Mouse (Mus musculus): ENCODE results near the gene Stox1. TPM values are rescaled to one million over a fixed set of nuclear protein-coding genes. Genes with fewer than 3 reads are reported as not detected.
A peak's percentile ranks its signal among the peaks of the same experiment; 100 is the strongest.

Stox1 gene
- polyA plus RNA-seq, 1 experiment from 2014 or later: 3.2 TPM

DNA sequence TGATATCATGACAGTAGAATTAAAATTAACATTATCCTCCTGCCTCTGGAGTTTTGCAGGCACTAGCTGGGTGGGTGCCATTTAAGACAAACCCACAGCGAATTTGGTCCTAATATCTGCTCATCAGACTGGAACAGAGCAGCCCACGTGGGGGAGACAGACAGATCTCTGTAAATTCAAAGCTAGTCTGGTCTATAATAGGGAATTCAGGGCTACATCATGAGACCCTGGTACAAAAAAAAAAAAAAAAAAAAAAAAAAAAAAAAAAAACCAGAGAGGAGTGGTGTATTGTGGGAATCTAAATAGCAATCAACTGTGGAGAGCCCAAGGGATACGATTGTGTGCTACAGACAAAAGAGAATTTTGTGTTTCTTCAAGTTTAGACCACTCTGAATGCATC lies 33.7 kb downstream of the Stox1 start:
- no peak for DNase-seq (ENCODE audit: low spot score)
- Histone ChIP-seq H3K36me3 (no peaks in the 10 kb centered on the region), H3K27me3 (ENCODE audit: insufficient read depth, poor library complexity, severe bottlenecking) (peaks cover 22% of the 10 kb centered on the region), H3K27ac (no peak overlapping the region), H3K4me3 (no peak overlapping the region), H3K9me3 (no peaks in the 10 kb centered on the region), H3K4me1 (replicated peaks) (peaks cover 10% of the 10 kb centered on the region)
- 73% methylated on average over 3 of the region's 3 CpGs for WGBS

DNA sequence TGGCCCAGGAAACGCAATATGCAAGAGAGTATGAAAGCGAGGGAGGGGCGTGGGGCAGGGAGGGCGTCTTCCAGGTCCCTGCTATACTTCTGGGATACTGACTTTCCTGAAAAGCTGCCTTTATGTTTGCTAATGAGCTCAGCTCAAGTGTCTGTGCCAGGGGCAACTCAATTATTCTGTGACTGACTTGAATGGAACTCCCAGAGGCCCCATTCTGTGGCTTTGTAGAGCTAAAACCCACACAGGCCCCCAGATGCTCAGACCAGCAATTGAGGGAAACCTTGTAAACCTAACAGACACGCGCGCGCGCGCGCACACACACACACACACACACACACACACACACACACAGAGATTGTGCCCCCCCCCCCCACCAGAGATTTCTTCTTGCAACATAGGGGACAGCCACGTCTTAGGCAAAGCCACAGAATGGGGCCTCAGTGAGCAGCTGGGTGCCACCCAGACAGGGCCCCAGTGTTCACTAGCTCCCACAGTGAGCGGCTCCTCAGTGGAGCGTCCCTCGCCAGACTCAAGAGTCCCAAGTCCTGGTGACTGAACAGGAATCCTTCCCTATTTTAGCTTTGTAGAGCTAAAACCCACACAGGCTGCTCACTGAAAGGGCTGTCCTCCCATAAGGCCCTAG lies 38.8 kb downstream of the Stox1 start:
- Histone ChIP-seq H3K4me1 (replicated peaks) (peaks cover 28% of the 10 kb centered on the region), H3K9me3 (no peaks in the 10 kb centered on the region), H3K4me3 (peak overlapping the region; percentile 30), H3K27me3 (ENCODE audit: insufficient read depth, poor library complexity, severe bottlenecking) (peaks cover 62% of the 10 kb centered on the region), H3K27ac (peak overlapping the region; percentile 83), H3K36me3 (no peaks in the 10 kb centered on the region)
- DNase-seq (ENCODE audit: low spot score): peak; percentile 55
- WGBS: 30% methylated on average over 15 of the region's 15 CpGs

GRCm38 (mm10) chr10:62683043-62683442 lies 42.9 kb downstream of the Stox1 start:
- Histone ChIP-seq H3K4me3 (no peak overlapping the region), H3K27me3 (ENCODE audit: insufficient read depth, poor library complexity, severe bottlenecking) (peaks cover 45% of the 10 kb centered on the region), H3K4me1 (replicated peaks) (peaks cover 26% of the 10 kb centered on the region), H3K36me3 (no peaks in the 10 kb centered on the region), H3K9me3 (peaks cover 6% of the 10 kb centered on the region), H3K27ac (no peak overlapping the region)
- WGBS: 58% methylated on average over 5 of the region's 5 CpGs
- DNase-seq (ENCODE audit: low spot score): no peak

- Histone ChIP-seq H3K4me3 (no peak overlapping the region), H3K27ac (no peak overlapping the region), H3K9me3 (peaks cover 6% of the 10 kb centered on the region), H3K36me3 (no peaks in the 10 kb centered on the region), H3K27me3 (ENCODE audit: insufficient read depth, poor library complexity, severe bottlenecking) (peaks cover 25% of the 10 kb centered on the region), H3K4me1 (replicated peaks) (no peaks in the 10 kb centered on the region)
- no peak for DNase-seq (ENCODE audit: low spot score)
- WGBS: 77% methylated on average over 1 of the region's 1 CpGs
These were observed 46.1 kb downstream of the Stox1 start for GRCm38 (mm10) chr10:62679833-62680232.

- H3K27ac ChIP-seq: no peak overlapping the region
- H3K4me1 ChIP-seq (replicated peaks): no peaks in the 10 kb centered on the region
- H3K9me3 ChIP-seq: peaks cover 6% of the 10 kb centered on the region
- H3K27me3 ChIP-seq (ENCODE audit: insufficient read depth, poor library complexity, severe bottlenecking): peaks cover 2% of the 10 kb centered on the region
- H3K4me3 ChIP-seq: no peak overlapping the region
- no peaks in the 10 kb centered on the region for H3K36me3 ChIP-seq
- no peak for DNase-seq (ENCODE audit: low spot score)
- WGBS: 86% methylated on average over 5 of the region's 5 CpGs
These were observed 48.6 kb downstream of the Stox1 start for GRCm38 (mm10) chr10:62677329-62677728.

GRCm38 (mm10) chr10:62676196-62676595 lies 49.7 kb downstream of the Stox1 start:
- H3K27ac ChIP-seq: no peak overlapping the region; the same call in 1 of the 2 replicates
- H3K9me3 ChIP-seq: peaks cover 6% of the 10 kb centered on the region
- WGBS: 90% methylated on average over 6 of the region's 6 CpGs
- H3K36me3 ChIP-seq: no peaks in the 10 kb centered on the region
- no peaks in the 10 kb centered on the region; the same call in none of the 2 replicates for H3K27me3 ChIP-seq (ENCODE audit: insufficient read depth, poor library complexity, severe bottlenecking)
- H3K4me3 ChIP-seq: no peak overlapping the region
- no peak for DNase-seq (ENCODE audit: low spot score)
- H3K4me1 ChIP-seq (replicated peaks): no peaks in the 10 kb centered on the region

DNA sequence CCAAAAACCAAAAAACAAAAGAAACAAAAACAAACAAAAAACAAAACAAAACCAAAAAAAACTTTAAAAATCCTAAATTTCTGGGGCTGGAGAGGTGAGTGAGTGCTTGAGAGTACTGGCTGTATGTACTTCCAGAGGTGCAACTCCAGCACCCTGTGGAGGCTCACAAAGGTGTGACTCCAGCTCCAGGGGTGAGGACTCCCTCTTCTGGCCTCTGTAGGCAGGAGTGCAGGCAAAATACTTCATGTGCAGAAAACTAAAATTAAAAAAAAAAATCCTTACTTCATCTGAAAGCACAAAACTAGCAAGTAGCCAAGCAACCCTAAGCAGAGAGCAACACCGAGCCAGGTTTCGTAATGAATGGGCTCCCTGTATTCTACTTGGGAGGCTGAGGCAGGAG lies 53.6 kb downstream of the Stox1 start:
- H3K27me3 ChIP-seq (ENCODE audit: insufficient read depth, poor library complexity, severe bottlenecking): no peaks in the 10 kb centered on the region; the same call in 1 of the 2 replicates
- no peak overlapping the region for H3K4me3 ChIP-seq
- no peaks in the 10 kb centered on the region for H3K9me3 ChIP-seq
- no peaks in the 10 kb centered on the region for H3K4me1 ChIP-seq (replicated peaks)
- 92% methylated on average over 2 of the region's 2 CpGs for WGBS
- H3K36me3 ChIP-seq: no peaks in the 10 kb centered on the region
- H3K27ac ChIP-seq: no peak overlapping the region
- DNase-seq (ENCODE audit: low spot score): no peak

DNA sequence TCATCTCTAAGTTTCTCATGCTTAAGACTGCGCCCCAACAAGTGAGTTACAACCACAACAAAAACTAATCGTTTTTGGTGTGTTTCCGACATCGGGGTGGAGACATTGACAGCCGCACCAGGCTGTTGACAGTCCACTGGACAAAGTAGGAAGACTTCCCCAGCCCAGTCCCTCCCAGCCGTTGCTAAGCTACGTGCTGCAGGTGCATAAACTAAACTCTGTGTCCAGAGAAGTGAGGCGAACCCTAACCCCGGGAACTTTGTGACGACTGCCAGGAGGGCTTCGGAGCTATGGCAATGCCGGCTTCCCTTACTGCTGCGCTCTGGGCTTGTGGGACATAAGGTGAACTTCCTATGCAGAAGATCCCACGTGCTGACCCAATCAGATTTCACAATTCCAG lies 56.7 kb downstream of the Stox1 start:
- Histone ChIP-seq H3K27me3 (ENCODE audit: insufficient read depth, poor library complexity, severe bottlenecking) (peaks cover 11% of the 10 kb centered on the region), H3K4me3 (no peak overlapping the region), H3K4me1 (replicated peaks) (no peaks in the 10 kb centered on the region; the same call in 1 of the 2 replicates), H3K36me3 (no peaks in the 10 kb centered on the region), H3K27ac (no peak overlapping the region), H3K9me3 (no peaks in the 10 kb centered on the region)
- no peak for DNase-seq (ENCODE audit: low spot score)
- 81% methylated on average over 14 of the region's 14 CpGs for WGBS

- Histone ChIP-seq H3K4me1 (replicated peaks) (no peaks in the 10 kb centered on the region; the same call in 1 of the 2 replicates), H3K36me3 (no peaks in the 10 kb centered on the region), H3K4me3 (no peak overlapping the region), H3K9me3 (no peaks in the 10 kb centered on the region), H3K27me3 (ENCODE audit: insufficient read depth, poor library complexity, severe bottlenecking) (peaks cover 14% of the 10 kb centered on the region), H3K27ac (no peak overlapping the region)
- WGBS: 84% methylated on average over 2 of the region's 2 CpGs
- no peak for DNase-seq (ENCODE audit: low spot score)
These were observed 57.5 kb downstream of the Stox1 start for GRCm38 (mm10) chr10:62668463-62668862.

GRCm38 (mm10) chr10:62668043-62668442 lies 57.9 kb downstream of the Stox1 start:
- peaks cover 14% of the 10 kb centered on the region for H3K27me3 ChIP-seq (ENCODE audit: insufficient read depth, poor library complexity, severe bottlenecking)
- DNase-seq (ENCODE audit: low spot score): no peak
- no peaks in the 10 kb centered on the region; the same call in 1 of the 2 replicates for H3K4me1 ChIP-seq (replicated peaks)
- 83% methylated on average over 5 of the region's 5 CpGs for WGBS
- H3K9me3 ChIP-seq: no peaks in the 10 kb centered on the region
- H3K4me3 ChIP-seq: no peak overlapping the region
- H3K36me3 ChIP-seq: no peaks in the 10 kb centered on the region
- H3K27ac ChIP-seq: no peak overlapping the region

- WGBS: 60% methylated on average over 27 of the region's 27 CpGs
- H3K27ac ChIP-seq: peak overlapping the region; percentile 59; the same call in 1 of the 2 replicates
- peaks cover 14% of the 10 kb centered on the region for H3K27me3 ChIP-seq (ENCODE audit: insufficient read depth, poor library complexity, severe bottlenecking)
- no peaks in the 10 kb centered on the region for H3K9me3 ChIP-seq
- no peak overlapping the region for H3K4me3 ChIP-seq
- no peaks in the 10 kb centered on the region for H3K36me3 ChIP-seq
- H3K4me1 ChIP-seq (replicated peaks): peaks cover 6% of the 10 kb centered on the region; the same call in 1 of the 2 replicates
- DNase-seq (ENCODE audit: low spot score): no peak
These were observed 60.9 kb downstream of the Stox1 start for GRCm38 (mm10) chr10:62664963-62665590.

GRCm38 (mm10) chr10:62664171-62664570 lies 61.8 kb downstream of the Stox1 start:
- H3K4me1 ChIP-seq (replicated peaks): peaks cover 6% of the 10 kb centered on the region; the same call in 1 of the 2 replicates
- 89% methylated on average over 10 of the region's 10 CpGs for WGBS
- H3K36me3 ChIP-seq: no peaks in the 10 kb centered on the region
- no peak overlapping the region for H3K4me3 ChIP-seq
- H3K27ac ChIP-seq: peak overlapping the region; percentile 3; the same call in 1 of the 2 replicates
- peaks cover 14% of the 10 kb centered on the region for H3K27me3 ChIP-seq (ENCODE audit: insufficient read depth, poor library complexity, severe bottlenecking)
- no peaks in the 10 kb centered on the region for H3K9me3 ChIP-seq
- no peak for DNase-seq (ENCODE audit: low spot score)

- H3K4me1 ChIP-seq (replicated peaks): peaks cover 4% of the 10 kb centered on the region; the same call in 1 of the 2 replicates
- no peaks in the 10 kb centered on the region for H3K36me3 ChIP-seq
- no peaks in the 10 kb centered on the region for H3K9me3 ChIP-seq
- WGBS: 87% methylated on average over 7 of the region's 7 CpGs
- DNase-seq (ENCODE audit: low spot score): no peak
- H3K4me3 ChIP-seq: no peak overlapping the region
- H3K27ac ChIP-seq: no peak overlapping the region
- H3K27me3 ChIP-seq (ENCODE audit: insufficient read depth, poor library complexity, severe bottlenecking): no peaks in the 10 kb centered on the region
These were observed 69.2 kb downstream of the Stox1 start for GRCm38 (mm10) chr10:62656711-62657110.
